ENCODE assay signal across 20 mouse cellular contexts in genomic region chr15:8411168-8411837, GRCm38 (mm10). TPM values are rescaled to one million over a fixed set of nuclear protein-coding genes. Genes with fewer than 3 reads are reported as not detected.
A peak's percentile ranks its signal among the peaks of the same experiment; 100 is the strongest.
DNase-seq lines count a peak whose midpoint lies in the region; ATAC-seq lines count a peak whose summit lies in the region.
"Had no signal": no experiment of that assay in that cellular context is flagged by ENCODE, and none has a peak within 500 bp of the region (broad histone marks: within the 10 kb centered on the region; RNA-seq: fewer than 3 reads in every experiment).

No protein-coding gene starts in this region.

- H3K27ac ChIP-seq in liver, embryonic 12.5 days = peak overlapping the region; percentile 64
- H3K27ac ChIP-seq: embryonic facial prominence, embryonic 13.5 days; gastrocnemius, adult 2 months; hindbrain, embryonic 13.5 days; kidney, embryonic 15.5 days; stomach, postnatal 0 days had no signal

- H3K4me2 ChIP-seq in liver, embryonic 12.5 days = peak overlapping the region; percentile 45
- H3K4me2 ChIP-seq: embryonic facial prominence, embryonic 13.5 days; heart, embryonic 12.5 days; hindbrain, embryonic 13.5 days; kidney, embryonic 15.5 days had no signal

- 0 out of 2 replicates have a peak overlapping the region, but pooled peaks have one; percentile 2 for H3K4me3 ChIP-seq in liver, embryonic 12.5 days
- peak overlapping the region; percentile 35 for H3K4me3 ChIP-seq in megakaryocyte, embryonic 14.5 days (replicated peaks)
- H3K4me3 ChIP-seq: embryonic facial prominence, embryonic 13.5 days; gastrocnemius, adult 2 months; heart, embryonic 12.5 days; hindbrain, embryonic 13.5 days; kidney, embryonic 15.5 days had no signal

- peaks cover 36% of the 10 kb centered on the region for H3K4me1 ChIP-seq in liver, embryonic 12.5 days
- H3K4me1 ChIP-seq in megakaryocyte, embryonic 14.5 days = peaks cover 58% of the 10 kb centered on the region
- H3K4me1 ChIP-seq: embryonic facial prominence, embryonic 13.5 days; hindbrain, embryonic 13.5 days; kidney, embryonic 15.5 days had no signal

- WGBS in liver, embryonic 12.5 days (ENCODE audit: insufficient replicate concordance) = 8% methylated on average over 1 of the region's 1 CpGs

- ATAC-seq in liver, embryonic 12.5 days = peak; percentile 79
- ATAC-seq: forebrain, postnatal 0 days; intestine, embryonic 16.5 days; lung, postnatal 0 days had no signal

- no peak overlapping the region for H3K9ac ChIP-seq in liver, embryonic 12.5 days
- H3K9ac ChIP-seq: embryonic facial prominence, embryonic 13.5 days; forebrain, postnatal 0 days; heart, embryonic 12.5 days; hindbrain, embryonic 13.5 days; kidney, embryonic 15.5 days had no signal

- no peaks in the 10 kb centered on the region for H3K9me3 ChIP-seq in liver, embryonic 12.5 days (replicated peaks)
- H3K9me3 ChIP-seq in megakaryocyte, embryonic 14.5 days = no peaks in the 10 kb centered on the region
- H3K9me3 ChIP-seq: embryonic facial prominence, embryonic 13.5 days; heart, embryonic 12.5 days; hindbrain, embryonic 13.5 days; kidney, embryonic 15.5 days had no signal

- no peaks in the 10 kb centered on the region for H3K27me3 ChIP-seq in liver, embryonic 12.5 days (replicated peaks)
- no peaks in the 10 kb centered on the region for H3K27me3 ChIP-seq in megakaryocyte, embryonic 14.5 days (replicated peaks)
- H3K27me3 ChIP-seq: embryonic facial prominence, embryonic 13.5 days; heart, embryonic 12.5 days; hindbrain, embryonic 13.5 days; kidney, embryonic 15.5 days had no signal

- DNase-seq in CD4-positive, CD25-positive, alpha-beta regulatory T cell, adult 2 months (ENCODE audit: low read depth, low spot score) = peak; percentile 13
- DNase-seq in c-Kit-positive CD71-positive TER-119-negative erythroid progenitor cells, embryonic 14.5 days (ENCODE audit: low read depth) = peak; percentile 48
- no peak for DNase-seq in spleen, adult 12 weeks (ENCODE audit: low spot score)
- no peak for DNase-seq in thymus, adult 18-20 months
- no peak for DNase-seq in kidney, postnatal 25 days
- DNase-seq in lung, adult 18-20 months = no peak
- DNase-seq: cerebellum, adult 9-11 months; forebrain, postnatal 0 days; gastrocnemius, adult 2 months; heart, postnatal 14 days; right cerebral cortex, postnatal 4 days had no signal

- H3K36me3 ChIP-seq in liver, embryonic 12.5 days = no peaks in the 10 kb centered on the region
- H3K36me3 ChIP-seq in megakaryocyte, embryonic 14.5 days (replicated peaks; ENCODE audit: low read length) = peaks cover 3% of the 10 kb centered on the region
- H3K36me3 ChIP-seq: embryonic facial prominence, embryonic 13.5 days; heart, embryonic 12.5 days; hindbrain, embryonic 13.5 days; kidney, embryonic 15.5 days had no signal

RNA-seq across cellular contexts. Expression of gene Nipbl, which starts 33.0 kb away (rescaled TPM):
- 10.0 and 10.2 TPM in 2 replicates for polyA plus RNA-seq in liver, embryonic 12.5 days (2016; fragmentation: Nextera tagmentation; extraction: Ambion mirVana)
- 0.17 and 1.7 TPM in 2 replicates for polyA plus RNA-seq in megakaryocyte, embryonic 14.5 days (2012; ENCODE audit: insufficient read depth, low replicate concordance)

Comparison
In these comparisons a context has a peak if more than half of its experiments do, and no peak if none do; other contexts are left out.
1. DNase-seq: peak in CD4-positive, CD25-positive, alpha-beta regulatory T cell, adult 2 months (single experiment) and c-Kit-positive CD71-positive TER-119-negative erythroid progenitor cells, embryonic 14.5 days (single experiment); none in spleen, adult 12 weeks (single experiment), thymus, adult 18-20 months (0 of 2), kidney, postnatal 25 days (0 of 2) and lung, adult 18-20 months (0 of 2).